Mouse (Mus musculus) activated CD4-positive, CD25-positive, alpha-beta regulatory T cell, adult 9 weeks (primary cell): Measurements from ENCODE around the gene Tmem262. TPM values are rescaled to one million over a fixed set of nuclear protein-coding genes. Genes with fewer than 3 reads are reported as not detected.

Source experiments
- polyA plus RNA-seq: library from polyadenylated mRNA; unstranded; fragments of 100-300 nt; shearing (Covaris generic); gene quantifications from one replicate; pipeline ENCODE4 v1.2.1, GENCODE M21; 2017

The Tmem262 gene
- not detected for polyA plus RNA-seq

GRCm38 (mm10) chr19:6079983-6080480, at the start of gene Tmem262:
Tmem262 (plus strand) TSS chr19:6080033.

GRCm38 (mm10) chr19:6046294-6047153, 33.3 kb upstream of the Tmem262 start, which contains the start of gene Syvn1:
Syvn1 (plus strand) TSS chr19:6046576.

DNA sequence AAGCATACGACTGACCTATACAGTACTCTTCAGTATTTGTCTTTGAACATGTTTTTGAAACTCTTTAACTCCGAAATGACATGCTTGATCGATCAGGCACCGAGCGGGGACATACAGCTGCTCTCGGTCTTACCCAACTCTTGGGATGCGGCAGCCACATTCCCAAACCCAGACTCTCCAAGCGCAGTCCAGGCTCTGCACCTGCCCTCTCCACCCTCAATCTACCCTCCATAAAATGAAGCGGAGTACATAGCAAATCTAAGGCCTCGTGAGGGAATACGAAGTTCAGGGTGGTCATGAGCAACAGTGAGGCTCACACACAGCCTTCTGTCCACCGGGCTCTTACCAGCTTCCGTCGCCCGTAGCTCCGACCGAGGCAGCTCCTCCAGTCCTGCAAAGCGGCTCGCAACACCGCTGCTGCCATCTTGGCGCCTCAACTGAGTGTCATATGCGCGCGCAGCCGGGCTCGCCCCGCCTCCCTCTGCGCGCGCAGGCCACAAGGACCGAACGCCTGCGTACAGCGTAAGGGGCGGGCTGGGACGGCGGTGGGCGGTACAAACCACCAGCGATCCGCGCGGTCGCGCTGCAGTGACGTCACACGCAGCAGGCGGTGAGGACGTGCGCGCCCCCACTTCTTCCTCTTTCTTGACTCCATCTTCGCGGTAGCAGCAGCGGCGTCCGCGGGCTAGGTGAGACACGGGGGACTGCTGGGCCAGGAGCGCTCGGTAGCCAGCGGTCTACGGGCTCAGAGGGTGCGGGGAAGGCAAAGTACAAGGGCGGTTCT, 22.3 kb upstream of the Tmem262 start, which contains the start of the genes Mrpl49 and Fau:
Gene Mrpl49 (minus strand): TSS at position 473 of the 784 bp plus-strand sequence.
Gene Fau (plus strand): TSS at position 532 of the 784 bp plus-strand sequence.

DNA sequence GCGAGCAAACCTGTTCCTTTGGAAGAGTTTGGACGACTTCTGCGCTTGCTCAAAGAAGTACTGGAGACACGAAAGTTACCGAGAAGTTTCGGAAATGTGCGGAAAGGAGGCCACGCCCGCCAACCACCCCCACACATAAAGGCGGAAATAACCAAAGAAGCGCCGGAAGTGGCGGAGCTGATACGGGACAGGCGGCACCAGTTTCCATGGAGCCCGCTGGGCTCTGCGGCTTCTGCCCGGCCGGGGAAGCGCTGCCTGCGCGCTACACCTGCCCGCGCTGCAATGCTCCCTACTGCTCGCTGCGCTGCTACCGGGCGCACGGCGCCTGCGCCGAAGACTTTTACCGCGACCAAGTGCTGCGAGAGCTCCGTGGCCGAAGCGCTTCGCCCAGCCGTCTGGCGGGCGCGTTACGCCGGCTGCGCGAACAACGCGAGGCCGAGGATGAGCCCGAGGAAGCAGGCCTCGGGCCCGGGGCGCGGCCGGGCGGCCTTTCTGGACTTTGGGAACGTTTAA, 18.8 kb upstream of the Tmem262 start, which contains the start of gene Znhit2:
Gene Znhit2 (plus strand): TSS at position 172 of the 513 bp plus-strand sequence.

DNA sequence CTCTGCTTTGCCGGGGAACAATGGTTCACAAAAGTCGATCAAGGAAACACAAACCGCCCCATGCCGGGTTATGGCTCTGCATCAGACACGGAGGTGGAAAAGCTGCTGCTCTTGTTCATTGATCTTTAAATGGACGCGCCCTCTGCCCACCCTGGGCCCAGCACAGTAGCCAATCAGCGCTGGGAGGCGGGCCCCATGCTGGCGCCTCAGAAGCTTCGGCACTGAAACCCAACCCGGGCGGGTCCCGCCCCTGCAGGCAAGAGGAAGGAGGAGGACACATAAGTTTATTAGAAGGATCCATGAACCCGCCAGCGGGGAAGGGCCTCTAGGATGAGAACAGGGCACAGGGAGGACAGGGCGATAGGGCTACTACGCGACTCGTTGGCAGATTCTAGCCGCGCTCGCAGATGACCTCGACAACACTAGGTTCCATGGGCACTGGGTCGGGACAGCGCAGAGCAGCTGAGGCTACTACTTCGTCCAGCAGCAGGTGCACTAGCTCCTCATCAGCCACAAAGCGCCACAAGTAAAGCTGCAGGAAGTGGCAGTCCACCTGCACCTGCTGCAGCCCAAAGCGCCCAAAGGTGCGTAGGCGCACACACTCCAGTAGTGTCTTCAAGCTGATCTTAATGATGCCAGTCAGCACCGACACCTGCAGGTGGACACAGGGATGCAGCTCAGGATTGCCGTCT, 12.0 kb upstream of the Tmem262 start, which contains the start of gene Tm7sf2:
Gene Tm7sf2 (minus strand): TSS at position 650 of the 692 bp plus-strand sequence.

GRCm38 (mm10) chr19:6076564-6077393, 3.1 kb upstream of the Tmem262 start, which contains the start of gene Vps51:
Vps51 (minus strand) TSS chr19:6077231.

DNA sequence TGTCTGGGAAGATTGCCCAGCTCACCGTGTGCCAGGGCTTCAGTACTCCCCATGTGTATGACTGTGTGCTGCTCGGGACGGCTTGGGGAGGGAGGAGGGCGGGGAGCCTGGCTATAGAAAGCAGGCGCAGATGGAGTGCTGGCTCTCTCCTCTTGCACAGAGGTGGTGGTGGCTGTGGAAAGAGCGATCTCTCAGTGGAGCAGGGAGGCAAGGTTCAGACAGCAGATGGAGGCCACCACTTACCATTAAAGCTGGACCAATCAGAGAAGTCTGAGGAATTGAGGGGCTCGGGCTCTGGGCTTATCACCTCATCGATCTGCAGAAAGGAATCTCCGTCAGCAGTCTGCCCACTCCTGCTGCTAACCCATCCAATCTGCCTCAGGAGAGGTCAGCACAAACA, 2.3 kb downstream of the Tmem262 start, which contains the start of gene Gm28374:
Gene Gm28374 (minus strand): TSS at position 101 of the 400 bp plus-strand sequence.

DNA sequence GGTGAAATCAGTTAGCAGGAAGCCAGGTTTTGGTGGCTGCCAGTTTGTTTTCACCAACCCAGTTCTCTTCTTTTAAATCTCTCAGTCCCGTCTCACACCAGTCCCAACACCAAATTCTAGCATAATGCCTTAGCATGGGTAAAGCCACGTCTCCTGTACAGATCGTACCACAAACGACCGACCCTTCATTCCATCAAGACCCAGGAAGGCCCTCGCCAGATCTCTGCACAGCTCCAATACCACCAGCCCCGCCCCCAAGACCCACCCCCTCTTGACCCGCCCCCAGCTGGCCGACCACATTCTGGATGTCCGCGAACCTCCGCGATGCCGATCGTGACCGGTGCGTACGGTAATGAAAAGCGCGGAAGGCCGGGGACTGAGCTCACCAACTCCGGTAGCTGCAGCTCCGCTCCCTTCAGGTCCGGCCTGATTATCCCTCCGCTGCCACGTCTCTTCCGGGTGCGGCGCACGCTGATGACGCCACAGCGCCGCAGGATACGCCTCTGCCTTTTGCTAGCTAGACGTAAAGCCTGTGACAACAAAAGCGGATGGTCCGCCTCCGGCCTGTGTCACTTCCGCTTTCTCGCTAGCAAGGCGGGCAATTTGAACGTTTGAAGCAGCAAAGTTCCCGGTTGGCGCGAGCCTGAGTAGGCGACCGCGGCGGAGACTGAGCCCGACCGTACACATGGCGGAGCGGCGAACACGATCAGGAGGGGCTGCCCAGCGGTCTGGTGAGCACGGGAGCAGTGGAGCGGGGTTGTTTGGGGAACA, 4.8 kb downstream of the Tmem262 start, which contains the start of the genes Zfpl1 and Cdca5:
Gene Zfpl1 (minus strand): TSS at position 479 of the 771 bp plus-strand sequence.
Gene Cdca5 (plus strand): TSS at position 506 of the 771 bp plus-strand sequence.

DNA sequence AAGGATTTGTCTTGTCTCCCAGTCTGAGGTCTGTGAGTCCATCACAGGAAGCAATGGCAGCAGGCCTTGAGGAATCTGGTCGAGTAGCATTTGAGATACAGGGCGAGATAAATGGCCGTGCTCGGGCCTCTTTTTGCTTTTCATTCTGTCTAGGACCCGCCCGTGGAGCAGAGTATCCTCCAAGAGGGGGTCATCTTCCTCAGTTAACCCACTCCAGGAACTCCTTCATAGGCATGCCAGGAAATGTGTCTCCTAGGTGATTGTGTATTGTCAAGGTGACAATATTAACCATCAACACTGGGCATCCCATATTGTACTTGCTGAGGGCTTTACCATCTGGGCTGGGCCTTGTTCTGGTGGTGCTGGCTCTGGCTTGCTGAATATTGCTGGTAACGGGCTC, 14.3 kb downstream of the Tmem262 start, which contains the start of gene AC131692.1:
Gene AC131692.1 (plus strand): TSS at position 301 of the 400 bp plus-strand sequence.

DNA sequence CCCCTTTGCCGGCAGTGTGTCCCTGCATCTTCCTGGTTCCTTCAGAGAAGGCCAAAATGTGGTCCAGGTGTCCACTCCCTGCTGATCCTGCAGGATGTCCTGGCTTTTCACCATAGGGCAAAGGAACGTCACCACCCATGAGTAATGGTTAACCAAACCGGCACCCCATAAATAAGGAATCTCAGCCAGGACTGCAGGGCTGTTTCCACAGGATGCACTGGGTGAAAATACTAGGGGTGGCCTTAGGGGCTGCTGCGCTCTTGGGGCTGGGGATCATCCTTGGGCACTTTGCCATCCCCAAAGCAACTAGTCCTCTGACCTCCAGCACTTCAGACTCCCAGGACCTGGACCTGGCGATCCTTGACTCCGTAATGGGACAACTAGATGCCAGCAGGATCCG, 25.8 kb downstream of the Tmem262 start, which contains the start of gene Naaladl1:
Gene Naaladl1 (plus strand): TSS at position 197 of the 400 bp plus-strand sequence.

GRCm38 (mm10) chr19:6117986-6118676, 38.3 kb downstream of the Tmem262 start, which contains the start of gene Sac3d1:
Sac3d1 (minus strand) TSS chr19:6118650.

DNA sequence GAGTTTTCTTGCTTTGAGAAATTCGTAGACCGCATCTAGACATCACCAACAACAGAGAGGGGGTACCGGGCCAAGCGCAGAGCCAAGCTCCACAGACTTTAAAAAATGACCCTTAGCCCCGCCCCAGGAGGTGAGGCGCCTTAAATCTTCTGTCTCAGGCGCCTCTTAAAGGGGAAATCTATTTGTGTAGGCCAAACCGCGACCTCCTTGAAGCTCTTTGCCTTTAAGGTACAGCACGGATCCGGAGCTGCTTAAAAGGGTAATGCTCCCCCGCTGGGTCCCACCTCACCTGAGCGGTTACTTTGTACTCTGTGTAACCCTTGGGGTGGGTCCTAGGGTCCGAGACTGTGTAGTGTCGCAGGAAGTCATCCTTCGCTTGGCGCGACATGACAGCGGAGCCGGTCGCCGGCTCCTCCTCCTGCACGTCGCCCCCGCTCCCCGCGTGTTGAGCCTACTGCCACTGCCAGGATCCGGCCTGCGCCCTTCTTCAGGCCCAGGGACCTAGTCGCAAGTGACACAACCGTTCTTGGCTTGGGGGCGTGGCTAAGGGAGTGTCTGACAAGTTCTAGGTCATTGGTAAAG, 48.0 kb downstream of the Tmem262 start, which contains the start of gene Snx15:
Gene Snx15 (minus strand): TSS at position 545 of the 582 bp plus-strand sequence.

Other genes with a start within 250 kb of the Tmem262 start
- 300 TPM for gene Frmd8, start 204.8 kb upstream of the Tmem262 start, polyA plus RNA-seq
- 52.4 TPM for gene Slc25a45, start 202.2 kb upstream of the Tmem262 start, polyA plus RNA-seq
- 1.1 TPM for gene Tigd3, start 185.9 kb upstream of the Tmem262 start, polyA plus RNA-seq
- 198 TPM for gene Dpf2, start 167.0 kb upstream of the Tmem262 start, polyA plus RNA-seq
- 0.26 TPM for gene Cdc42ep2, start 155.2 kb upstream of the Tmem262 start, polyA plus RNA-seq
- 49.8 TPM for gene Pola2, start 115.8 kb upstream of the Tmem262 start, polyA plus RNA-seq
- not detected for gene Slc22a20, start 93.9 kb upstream of the Tmem262 start, polyA plus RNA-seq
- 80.8 TPM for gene Capn1, start 64.1 kb upstream of the Tmem262 start, polyA plus RNA-seq
- gene Syvn1, start 33.5 kb upstream of the Tmem262 start, polyA plus RNA-seq: 60.1 TPM
- gene Mrpl49, start 22.2 kb upstream of the Tmem262 start, polyA plus RNA-seq: 45.4 TPM
- gene Fau, start 22.2 kb upstream of the Tmem262 start, polyA plus RNA-seq: 1,033 TPM
- 6.5 TPM for gene Znhit2, start 18.8 kb upstream of the Tmem262 start, polyA plus RNA-seq
- gene Tm7sf2, start 11.7 kb upstream of the Tmem262 start, polyA plus RNA-seq: 20.0 TPM
- gene Vps51, start 2.8 kb upstream of the Tmem262 start, polyA plus RNA-seq: 86.7 TPM
- gene Gm28374, start 2.2 kb downstream of the Tmem262 start, polyA plus RNA-seq: 0.61 TPM
- 55.0 TPM for gene Zfpl1, start 4.9 kb downstream of the Tmem262 start, polyA plus RNA-seq
- gene Cdca5, start 5.0 kb downstream of the Tmem262 start, polyA plus RNA-seq: 5.0 TPM
- gene AC131692.1, start 14.4 kb downstream of the Tmem262 start, polyA plus RNA-seq: not detected
- not detected for gene Naaladl1, start 25.7 kb downstream of the Tmem262 start, polyA plus RNA-seq
- gene Sac3d1, start 38.6 kb downstream of the Tmem262 start, polyA plus RNA-seq: 2.3 TPM
- 36.4 TPM for gene Snx15, start 48.3 kb downstream of the Tmem262 start, polyA plus RNA-seq
- gene Batf2, start 61.0 kb downstream of the Tmem262 start, polyA plus RNA-seq: not detected
- 18.3 TPM for gene Arl2, start 61.5 kb downstream of the Tmem262 start, polyA plus RNA-seq
- gene Majin, start 104.4 kb downstream of the Tmem262 start, polyA plus RNA-seq: not detected
- gene Gpha2, start 146.3 kb downstream of the Tmem262 start, polyA plus RNA-seq: not detected
- 10.3 TPM for gene Ppp2r5b, start 155.8 kb downstream of the Tmem262 start, polyA plus RNA-seq
- 47.3 TPM for gene Atg2a, start 161.6 kb downstream of the Tmem262 start, polyA plus RNA-seq
- 26.2 TPM for gene Ehd1, start 196.7 kb downstream of the Tmem262 start, polyA plus RNA-seq
- gene Cdc42bpg, start 226.4 kb downstream of the Tmem262 start, polyA plus RNA-seq: 0.18 TPM